Mouse (Mus musculus) adrenal gland, adult 8-10 months (tissue): ENCODE data around the gene 4930469K13Rik. TPM values are rescaled to one million over a fixed set of nuclear protein-coding genes. Genes with fewer than 3 reads are reported as not detected.

ENCODE experiments used
- DNase-seq: peaks from one replicate; pipeline ENCODE4 v3.0.0; 2022
- total RNA-seq, 4 experiments: library from RNA; stranded (reverse); gene quantifications; 2 replicates each; pipeline ENCODE4 v1.2.4; 2022

Gene 4930469K13Rik
- total RNA-seq, 4 experiments from 2014 or later: not detected

DNA sequence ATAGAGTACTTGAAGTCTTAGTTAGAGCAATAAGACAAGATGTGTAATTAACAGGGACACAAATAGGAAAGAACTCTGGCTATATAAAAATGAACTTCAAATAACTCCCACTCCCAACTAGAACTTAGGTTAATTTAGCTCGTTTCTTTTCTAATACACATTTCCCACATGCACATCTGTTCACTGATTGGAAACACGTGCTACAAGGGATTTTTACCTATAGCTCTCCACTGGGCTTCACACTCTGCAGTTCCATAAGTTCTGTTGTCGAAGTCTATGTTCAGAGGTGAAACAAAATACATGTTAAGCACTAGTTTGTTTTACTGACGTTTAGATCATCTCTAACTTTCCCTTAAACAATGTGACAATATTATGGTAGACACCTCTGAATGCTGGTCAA, 118.2 kb downstream of the 4930469K13Rik start:
- DNase-seq: no peak

DNA sequence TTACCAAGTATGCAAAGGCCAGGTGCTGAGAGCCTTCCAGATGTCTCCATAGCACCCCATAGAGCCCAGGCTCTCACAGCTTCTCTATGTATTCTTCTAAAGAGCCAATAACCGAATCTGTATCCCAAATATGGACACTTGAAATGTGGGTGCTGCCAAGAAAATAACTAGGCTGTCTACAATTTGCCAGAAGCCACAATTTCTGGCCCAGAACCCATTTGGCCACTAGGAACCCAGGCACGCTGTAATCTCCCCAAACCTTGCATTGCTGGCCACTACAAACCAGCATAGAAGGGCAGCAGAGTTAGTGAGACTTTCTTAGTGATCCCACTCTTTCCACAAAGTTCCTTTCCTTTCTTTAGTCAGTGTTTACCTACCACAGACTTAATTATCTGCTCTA, 123.2 kb downstream of the 4930469K13Rik start:
- no peak for DNase-seq

GRCm38 (mm10) chr11:33974341-33975040, 123.9 kb downstream of the 4930469K13Rik start:
- no peak for DNase-seq

DNA sequence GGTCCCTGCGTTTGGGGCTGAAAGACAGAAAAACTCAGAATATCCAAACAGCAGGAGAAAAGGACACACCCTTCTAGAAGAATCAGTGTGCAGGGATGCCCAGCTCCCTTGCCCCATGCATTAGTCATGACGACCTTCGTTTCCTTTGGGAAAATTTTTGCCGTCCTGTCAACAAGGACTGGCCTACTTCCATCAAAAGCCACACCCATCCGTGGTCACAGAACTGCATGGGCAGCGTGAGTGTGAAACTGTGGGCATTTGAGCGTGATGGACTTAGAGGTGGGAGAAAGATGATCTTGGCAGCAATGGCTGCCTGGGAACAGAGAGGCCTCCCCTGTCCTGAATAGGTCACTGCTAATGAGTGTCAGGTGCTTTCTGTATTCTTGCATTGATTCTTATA, 126.2 kb downstream of the 4930469K13Rik start:
- DNase-seq: no peak

DNA sequence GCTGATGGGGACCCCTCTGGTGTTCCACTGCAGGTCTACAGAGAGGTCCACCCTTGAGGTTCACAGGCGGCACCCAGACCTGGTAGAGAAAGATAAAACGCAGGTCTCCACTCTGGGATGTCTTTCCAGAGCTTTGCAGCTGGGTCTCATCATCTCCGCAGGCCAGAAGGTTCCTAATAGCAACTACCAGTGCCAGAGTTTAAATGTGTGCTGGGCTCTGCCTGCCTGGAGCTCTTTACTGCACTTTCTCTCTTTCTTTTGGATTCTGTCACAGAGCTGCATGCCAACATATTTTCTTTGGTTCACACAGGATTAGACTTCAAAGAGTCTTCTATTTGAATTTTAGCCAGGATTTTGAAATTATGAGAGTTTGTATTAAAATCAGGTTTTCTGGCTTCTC, 129.2 kb downstream of the 4930469K13Rik start:
- no peak for DNase-seq

GRCm38 (mm10) chr11:33967708-33968107, 130.6 kb downstream of the 4930469K13Rik start:
- DNase-seq: no peak

- no peak for DNase-seq
Measured at GRCm38 (mm10) chr11:33965380-33965779, 133.0 kb downstream of the 4930469K13Rik start.

DNA sequence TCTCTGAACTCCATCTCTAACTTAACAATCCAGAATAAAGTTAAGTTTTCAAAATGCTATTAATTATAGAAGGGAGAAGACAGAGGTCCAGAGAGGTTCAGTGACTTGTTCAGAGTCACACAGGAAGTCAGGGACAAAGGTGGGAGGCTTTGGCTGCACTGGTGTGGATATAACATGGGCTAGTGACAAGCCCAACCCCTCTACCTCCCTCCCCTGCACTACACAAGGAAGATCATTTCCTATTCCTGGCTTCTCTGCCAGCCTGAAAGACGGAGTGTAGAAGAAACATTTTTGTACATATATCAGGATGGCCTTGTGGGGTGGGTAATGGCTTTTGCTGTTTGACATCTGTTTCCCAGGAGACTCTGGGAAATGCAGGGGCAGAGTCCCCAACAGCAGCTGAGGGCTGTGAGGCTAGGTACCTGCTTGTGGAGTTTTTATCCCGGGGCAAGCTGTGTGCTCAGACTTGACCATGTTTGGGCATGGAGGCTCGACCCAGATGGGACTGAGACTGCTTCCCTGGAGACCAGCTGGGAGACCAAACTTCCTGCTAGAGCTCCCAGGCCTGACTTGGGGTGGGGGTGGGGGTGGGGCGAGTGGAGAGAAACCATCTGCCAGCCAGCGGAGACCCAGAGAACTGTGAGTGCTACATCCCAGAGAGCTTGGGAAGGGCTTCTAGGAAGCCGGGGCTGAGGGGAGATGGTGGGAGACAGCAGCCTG, 135.5 kb downstream of the 4930469K13Rik start, which contains the start of gene Kcnmb1:
Gene Kcnmb1 (plus strand): TSS at position 326 of the 720 bp plus-strand sequence.
- DNase-seq: no peak

- no peak for DNase-seq
Measured at GRCm38 (mm10) chr11:33962178-33962577, 136.2 kb downstream of the 4930469K13Rik start.

DNA sequence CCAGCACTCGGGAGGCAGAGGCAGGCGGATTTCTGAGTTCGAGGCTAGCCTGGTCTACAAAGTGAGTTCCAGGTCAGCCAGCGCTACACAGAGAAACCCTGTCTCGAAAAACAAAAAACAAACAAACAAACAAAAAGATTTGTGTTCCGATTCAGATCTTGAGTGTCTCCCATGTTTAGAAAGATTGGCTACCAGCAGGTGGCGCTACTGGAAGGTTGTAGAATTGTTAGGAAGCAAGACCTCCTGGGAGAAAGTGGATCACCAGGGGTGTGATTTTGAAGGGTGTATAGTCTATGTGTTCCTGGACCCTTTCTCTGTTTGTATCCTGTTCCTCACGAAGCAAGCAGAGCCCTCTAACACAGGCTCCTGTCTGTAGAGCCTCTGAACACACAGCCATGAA, 139.6 kb downstream of the 4930469K13Rik start:
- no peak for DNase-seq

DNA sequence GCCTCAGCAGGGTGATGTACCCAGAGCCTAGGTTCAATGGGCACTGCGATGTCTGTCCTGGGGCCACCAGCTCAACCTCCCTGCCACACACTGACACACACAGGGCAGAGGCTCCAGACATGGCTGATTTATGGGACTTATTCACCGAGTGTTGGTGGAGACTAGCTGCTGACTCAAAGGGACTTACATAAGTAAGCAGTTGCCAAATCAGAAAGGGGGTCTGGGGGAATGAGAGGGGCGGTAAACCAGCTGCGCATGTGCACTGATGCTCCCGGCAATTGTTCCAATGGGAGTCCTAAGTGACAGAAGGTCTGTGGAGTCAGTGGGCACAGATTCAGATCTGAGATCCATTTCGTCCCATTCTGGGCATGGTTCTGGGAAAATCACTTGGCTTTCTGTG, 140.8 kb downstream of the 4930469K13Rik start:
- DNase-seq: no peak

GRCm38 (mm10) chr11:33956623-33957022, 141.7 kb downstream of the 4930469K13Rik start:
- no peak for DNase-seq

DNA sequence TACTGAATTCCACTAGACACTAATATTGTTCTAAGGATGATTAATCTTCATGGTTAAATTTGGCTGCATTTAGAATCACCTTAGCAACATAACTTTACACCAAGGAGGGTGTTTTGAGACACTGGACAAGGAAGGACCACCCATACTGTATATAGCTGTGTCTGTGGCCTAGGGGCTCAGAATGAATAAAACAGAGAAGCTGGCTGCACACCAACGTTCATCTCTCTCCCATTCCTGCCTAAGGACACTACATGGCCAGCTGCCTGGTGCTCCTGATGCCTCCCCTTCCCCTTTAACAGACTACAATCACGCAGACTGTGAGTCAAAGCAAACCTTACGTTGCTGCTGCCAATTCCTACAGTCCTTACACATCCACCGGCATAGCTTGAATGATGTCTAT, 142.4 kb downstream of the 4930469K13Rik start:
- no peak for DNase-seq

- DNase-seq: no peak
Measured at GRCm38 (mm10) chr11:33951684-33952625, 146.4 kb downstream of the 4930469K13Rik start.

DNA sequence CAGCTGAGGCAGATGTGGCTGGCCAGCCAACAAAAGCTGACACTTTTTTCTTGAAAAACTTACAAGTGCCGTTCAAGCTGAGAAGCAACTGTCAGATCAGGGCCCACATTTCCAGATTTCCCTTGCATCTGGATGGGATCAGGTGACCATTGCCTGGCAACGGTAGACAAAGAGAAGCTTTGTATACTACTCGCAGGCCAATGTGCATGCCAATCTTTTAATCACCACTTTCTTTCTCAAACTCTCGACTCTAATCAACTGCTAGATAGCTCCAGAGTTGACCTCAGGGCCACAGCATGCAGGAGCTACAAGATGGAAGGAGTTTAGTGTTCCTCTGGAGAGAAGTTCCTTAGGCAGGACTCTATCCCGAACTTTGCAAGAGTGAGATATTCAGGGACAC, 147.2 kb downstream of the 4930469K13Rik start:
- DNase-seq: no peak

DNA sequence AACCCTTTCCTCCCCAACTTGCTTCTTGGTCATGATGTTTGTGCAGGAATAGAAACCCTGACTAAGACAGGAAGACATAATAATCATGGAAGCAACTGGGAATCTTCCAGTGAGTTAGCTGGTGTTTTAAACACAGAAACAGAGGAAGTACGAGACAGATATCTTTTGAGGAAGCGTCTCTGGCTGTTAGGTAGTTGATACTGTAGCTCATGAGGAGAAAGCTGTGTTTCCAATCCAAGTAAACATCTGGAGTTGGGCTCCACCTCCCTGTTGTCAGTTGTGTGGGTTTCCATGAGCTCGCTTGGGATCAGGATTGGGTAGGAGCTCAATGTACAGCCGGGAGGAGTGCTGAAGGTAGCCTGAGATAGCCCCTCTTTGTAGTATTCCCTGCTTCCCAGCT, 151.9 kb downstream of the 4930469K13Rik start:
- DNase-seq: no peak

- DNase-seq: no peak
Measured at GRCm38 (mm10) chr11:33944786-33945328, 153.5 kb downstream of the 4930469K13Rik start.

- no peak for DNase-seq
Measured at GRCm38 (mm10) chr11:33944067-33944785, 154.1 kb downstream of the 4930469K13Rik start.

DNA sequence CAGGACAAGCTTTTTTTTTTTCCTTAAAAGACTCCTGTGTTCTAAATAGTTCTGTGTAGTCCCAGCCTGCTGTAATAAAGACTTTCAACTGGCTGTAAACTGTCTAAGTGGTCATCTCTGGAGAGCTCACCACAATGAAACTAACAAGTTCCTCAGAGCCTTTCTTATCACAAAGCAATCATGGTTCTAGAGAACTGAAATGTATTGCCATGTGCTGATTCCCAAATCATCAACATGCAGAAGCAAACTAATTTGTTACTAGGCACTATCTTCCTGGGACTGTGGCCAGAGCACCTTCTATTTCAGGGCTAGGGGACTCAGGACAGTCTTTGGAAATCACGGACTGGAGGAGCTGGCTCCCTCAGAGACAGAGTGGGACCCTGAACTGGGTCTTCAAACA, 154.8 kb downstream of the 4930469K13Rik start:
- DNase-seq: no peak

- no peak for DNase-seq
Measured at GRCm38 (mm10) chr11:33939456-33940113, 158.8 kb downstream of the 4930469K13Rik start.

DNA sequence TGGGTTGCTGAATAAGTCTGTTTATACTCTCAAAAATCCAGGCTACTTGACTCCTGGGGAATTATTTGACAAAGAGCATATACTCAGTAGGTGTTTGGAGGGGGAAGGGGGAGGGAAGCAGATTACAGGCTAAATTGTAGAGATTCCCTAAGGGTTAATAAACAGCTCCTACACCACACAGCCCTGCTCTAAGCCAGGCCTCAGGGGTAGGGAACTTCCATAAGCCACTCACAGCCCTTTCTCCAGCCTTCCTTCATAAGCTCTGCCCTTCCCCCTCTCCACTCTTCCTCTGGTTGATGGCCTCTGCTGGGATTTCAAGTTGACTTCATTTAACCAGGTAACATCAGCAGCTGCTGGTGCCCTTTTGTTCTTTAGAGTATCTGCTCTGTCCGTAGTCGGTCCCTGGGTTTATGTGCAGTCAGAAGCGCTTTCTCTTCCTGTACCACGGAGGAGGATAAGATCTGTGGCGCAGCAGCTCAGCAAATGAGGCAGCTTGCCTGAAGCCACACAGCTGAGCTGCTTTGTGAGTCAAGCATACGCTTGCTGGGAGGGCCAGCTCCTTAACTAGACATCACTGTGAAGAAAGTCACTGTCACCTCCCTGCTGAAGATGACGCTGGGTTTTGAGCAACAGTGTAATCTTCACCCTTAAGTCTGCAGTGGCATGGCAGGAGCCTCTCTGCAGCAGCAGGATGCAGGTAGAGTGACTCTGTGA, 159.6 kb downstream of the 4930469K13Rik start:
- no peak for DNase-seq
